Mouse (Mus musculus) forebrain, postnatal 0 days (tissue): ENCODE results near the gene Timm10. TPM values are rescaled to one million over a fixed set of nuclear protein-coding genes. Genes with fewer than 3 reads are reported as not detected.

Experiments used
- ATAC-seq: fragments of 200-750 bp; cut with Nextera tagmentation; 2 replicates; pipeline ENCODE4 v1.8.0; 2017; ENCODE audit warnings: mild to moderate bottlenecking, moderate library complexity
- DNase-seq: peaks from one replicate; pipeline ENCODE4 v3.0.0-alpha.2; 2015
- H3K27ac ChIP-seq: fragments of 300-500 bp; sonication (generic); 2 replicates; pipeline ENCODE4 v1.5.1; 2014; ENCODE audit warnings: low read depth, mild to moderate bottlenecking, antibody characterized with exemption, low read length, moderate library complexity, mixed read lengths
- H3K27me3 ChIP-seq: fragments of 300-500 bp; sonication (generic); 2 replicates; pipeline ENCODE4 v1.6.1; 2014; ENCODE audit warnings: mild to moderate bottlenecking, low read length, mixed read lengths; ENCODE audit not compliant: insufficient read depth
- H3K36me3 ChIP-seq: fragments of 300-500 bp; sonication (generic); 2 replicates; pipeline ENCODE4 v1.6.1; 2014; ENCODE audit warnings: mild to moderate bottlenecking, moderate library complexity; ENCODE audit not compliant: insufficient read depth
- H3K4me1 ChIP-seq: fragments of 300-500 bp; sonication (generic); 2 replicates; pipeline ENCODE4 v1.6.1; 2014; ENCODE audit warnings: antibody characterized with exemption; ENCODE audit not compliant: insufficient read depth
- H3K4me2 ChIP-seq: fragments of 300-500 bp; sonication (generic); 2 replicates; pipeline ENCODE4 v1.6.1; 2014; ENCODE audit warnings: low read depth, mild to moderate bottlenecking, moderate library complexity
- H3K4me3 ChIP-seq: fragments of 300-500 bp; sonication (generic); 2 replicates; pipeline ENCODE4 v1.5.1; 2014; ENCODE audit warnings: low read depth, low read length, mixed read lengths
- H3K9ac ChIP-seq: fragments of 300-500 bp; sonication (generic); 2 replicates; pipeline ENCODE4 v1.6.1; 2014; ENCODE audit warnings: mild to moderate bottlenecking
- H3K9me3 ChIP-seq: fragments of 300-500 bp; sonication (generic); 2 replicates; pipeline ENCODE4 v1.6.1; 2016; ENCODE audit warnings: low read length
- CTCF ChIP-seq: sonication (generic); IDR thresholded peaks from 2 replicates; pipeline ENCODE4 v1.5.1; 2016; ENCODE audit warnings: antibody characterized with exemption, control low read depth, low read depth
- WGBS: fragments of 180-500 bp; shearing (Covaris S2); extraction: QIAGEN DNeasy Blood & Tissue Kit; methylation state at CpG from one replicate; pipeline ENCODE4 v1.1.7; 2014; 5-methylcytosine and 5-hydroxymethylcytosine counted together
- polyA plus RNA-seq: library from polyadenylated mRNA; unstranded; fragments of >200 nt; fragmentation: Nextera tagmentation; extraction: Ambion mirVana; gene quantifications from 2 replicates; pipeline ENCODE4 v1.2.1, GENCODE M21; 2015
- total RNA-seq: library from RNA; depleted of rRNA; stranded (reverse); fragments of >200 nt; gene quantifications from 2 replicates; pipeline ENCODE4 v1.2.3, GENCODE M21; 2014; rRNA removed

Timm10 gene
- total RNA-seq: 67.3 and 74.6 TPM in 2 replicates
- polyA plus RNA-seq: 97.7 and 116 TPM in 2 replicates

DNA sequence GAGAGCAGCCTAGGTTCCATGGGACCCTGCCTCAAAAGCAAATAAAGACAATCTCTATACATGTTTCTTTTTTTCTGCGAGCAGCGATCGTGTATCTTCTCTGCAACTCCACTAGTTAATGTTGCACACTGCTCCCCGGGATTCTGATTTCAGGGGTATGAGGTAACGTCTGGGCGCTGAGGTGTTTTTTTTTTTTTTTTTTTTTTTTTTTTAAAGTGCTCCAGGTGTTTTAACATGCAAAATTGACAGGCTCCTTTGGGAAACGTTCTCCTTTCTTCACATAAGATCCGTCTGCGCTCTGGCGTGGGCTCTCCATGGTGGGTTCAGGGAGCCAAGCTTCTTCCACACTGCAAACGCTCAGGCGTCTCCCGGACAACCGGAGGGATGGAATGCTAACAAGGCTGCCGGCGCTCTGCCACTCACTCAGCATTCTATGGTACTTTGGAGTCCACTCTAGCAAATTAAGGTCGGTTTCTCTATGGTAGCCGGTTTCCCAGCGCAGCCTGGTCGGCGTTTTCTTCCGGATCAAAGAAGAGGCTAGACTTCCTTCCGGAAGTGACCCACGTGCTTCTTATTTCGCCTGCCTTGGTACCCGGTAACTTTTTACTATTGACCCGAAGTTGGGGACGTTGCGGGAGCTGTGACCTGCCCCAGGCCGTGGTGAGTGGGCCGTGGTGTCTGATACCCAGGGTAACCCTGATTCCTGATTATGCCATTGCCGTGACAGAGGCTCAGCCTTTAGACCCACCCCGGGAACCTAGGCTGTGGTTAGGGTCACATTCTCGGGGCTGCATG, at the start of gene Timm10:
Timm10 (plus strand) TSS at position 510 of the 795 bp plus-strand sequence.
- H3K9ac ChIP-seq: peak within 1 kb of the TSS; percentile 75
- no peaks in the 10 kb centered on the region for H3K27me3 ChIP-seq
- WGBS: under 1% methylated on average over 34 of the region's 34 CpGs
- H3K36me3 ChIP-seq: peaks cover 12% of the 10 kb centered on the region; the same call in 1 of the 2 replicates
- peaks cover 11% of the 10 kb centered on the region; the same call in 1 of the 2 replicates for H3K4me1 ChIP-seq
- H3K9me3 ChIP-seq: no peaks in the 10 kb centered on the region
- DNase-seq (peak; percentile 97), ATAC-seq (peak; percentile 96)
- TF ChIP-seq CTCF: no peak
- peak within 1 kb of the TSS; percentile 89 for H3K4me3 ChIP-seq
- peak within 1 kb of the TSS; percentile 72 for H3K27ac ChIP-seq
- H3K4me2 ChIP-seq: peak within 1 kb of the TSS; percentile 99

DNA sequence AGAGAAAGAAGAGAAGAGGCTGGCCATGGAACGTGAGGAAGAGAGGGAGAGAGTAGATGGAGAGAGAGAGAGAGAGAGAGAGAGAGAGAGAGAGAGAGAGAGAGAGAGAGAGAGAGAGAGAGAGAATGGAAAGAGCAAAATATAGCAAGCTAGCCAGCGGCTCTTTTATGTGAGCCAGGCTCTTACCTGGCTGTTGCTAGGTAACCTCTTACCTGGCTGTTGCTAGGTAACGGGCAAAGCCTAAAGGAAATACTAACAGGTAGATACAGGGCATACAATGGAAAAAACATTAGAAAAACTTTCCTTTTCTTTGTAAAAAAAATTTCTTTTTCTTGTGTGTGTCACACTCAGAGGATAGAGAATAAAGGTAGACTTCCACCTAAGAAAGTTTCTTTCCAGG, 49.1 kb upstream of the Timm10 start:
- Histone ChIP-seq H3K36me3 (no peaks in the 10 kb centered on the region), H3K9me3 (no peaks in the 10 kb centered on the region), H3K4me2 (no peak overlapping the region), H3K9ac (no peak overlapping the region), H3K4me3 (no peak overlapping the region), H3K4me1 (peaks cover 5% of the 10 kb centered on the region; the same call in 1 of the 2 replicates), H3K27me3 (no peaks in the 10 kb centered on the region), H3K27ac (peak overlapping the region; percentile 62)
- TF ChIP-seq CTCF: no peak
- DNase-seq: peak; percentile 26
- ATAC-seq: peak; percentile 67; the same call in 1 of the 2 replicates
- 48% methylated on average over 3 of the region's 3 CpGs for WGBS

DNA sequence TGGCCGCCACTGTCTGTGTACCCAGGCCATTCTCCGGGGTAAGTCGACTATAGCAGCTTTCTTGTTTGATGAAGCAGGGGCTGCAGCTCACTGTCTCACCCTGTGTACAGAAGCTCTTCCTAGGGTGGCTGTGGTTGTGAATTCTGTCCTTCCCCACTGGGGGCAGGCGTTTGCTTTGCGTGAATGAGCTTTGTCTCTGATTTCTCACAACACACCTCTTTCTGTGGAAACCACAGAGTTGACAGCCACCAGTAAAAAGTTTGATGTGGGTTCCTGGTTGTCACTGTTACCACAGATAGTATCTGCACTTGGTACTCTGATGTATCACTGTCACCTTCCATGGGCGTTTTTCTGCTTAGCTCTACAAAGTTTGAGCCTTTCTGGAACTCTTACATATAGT, 47.6 kb upstream of the Timm10 start:
- no peak overlapping the region for H3K27ac ChIP-seq
- DNase-seq (no peak), ATAC-seq (no peak)
- peak; percentile 38 for TF ChIP-seq CTCF
- H3K9me3 ChIP-seq: no peaks in the 10 kb centered on the region
- no peak overlapping the region for H3K9ac ChIP-seq
- H3K36me3 ChIP-seq: no peaks in the 10 kb centered on the region
- no peak overlapping the region for H3K4me2 ChIP-seq
- H3K4me3 ChIP-seq: no peak overlapping the region
- WGBS: 69% methylated on average over 6 of the region's 6 CpGs
- no peaks in the 10 kb centered on the region for H3K27me3 ChIP-seq
- H3K4me1 ChIP-seq: peaks cover 5% of the 10 kb centered on the region; the same call in 1 of the 2 replicates

DNA sequence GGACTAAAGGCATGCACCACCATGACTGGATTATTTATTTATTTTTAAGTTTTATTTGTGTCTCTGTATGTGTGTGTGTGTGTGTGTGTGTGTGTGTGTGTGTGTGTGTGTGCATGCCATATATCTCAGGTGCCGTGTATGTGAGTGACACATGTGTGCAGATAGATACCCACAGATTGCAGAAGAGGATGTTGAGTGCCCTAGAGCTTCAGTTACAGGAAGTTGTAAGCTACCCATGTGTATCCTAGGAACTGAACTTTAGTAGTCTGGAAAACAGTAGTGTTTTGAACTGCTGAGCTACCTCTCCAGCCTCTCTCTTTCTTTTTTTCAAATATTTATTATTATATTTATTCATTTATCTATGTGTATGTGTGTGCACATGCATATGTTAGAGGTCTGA, 43.5 kb upstream of the Timm10 start:
- no peaks in the 10 kb centered on the region for H3K36me3 ChIP-seq
- no peaks in the 10 kb centered on the region for H3K9me3 ChIP-seq
- no peak overlapping the region for H3K4me3 ChIP-seq
- no peaks in the 10 kb centered on the region for H3K4me1 ChIP-seq
- DNase-seq (no peak), ATAC-seq (no peak)
- H3K9ac ChIP-seq: no peak overlapping the region
- 88% methylated on average over 1 of the region's 1 CpGs for WGBS
- no peak overlapping the region for H3K4me2 ChIP-seq
- H3K27me3 ChIP-seq: no peaks in the 10 kb centered on the region
- TF ChIP-seq CTCF: no peak
- no peak overlapping the region for H3K27ac ChIP-seq

DNA sequence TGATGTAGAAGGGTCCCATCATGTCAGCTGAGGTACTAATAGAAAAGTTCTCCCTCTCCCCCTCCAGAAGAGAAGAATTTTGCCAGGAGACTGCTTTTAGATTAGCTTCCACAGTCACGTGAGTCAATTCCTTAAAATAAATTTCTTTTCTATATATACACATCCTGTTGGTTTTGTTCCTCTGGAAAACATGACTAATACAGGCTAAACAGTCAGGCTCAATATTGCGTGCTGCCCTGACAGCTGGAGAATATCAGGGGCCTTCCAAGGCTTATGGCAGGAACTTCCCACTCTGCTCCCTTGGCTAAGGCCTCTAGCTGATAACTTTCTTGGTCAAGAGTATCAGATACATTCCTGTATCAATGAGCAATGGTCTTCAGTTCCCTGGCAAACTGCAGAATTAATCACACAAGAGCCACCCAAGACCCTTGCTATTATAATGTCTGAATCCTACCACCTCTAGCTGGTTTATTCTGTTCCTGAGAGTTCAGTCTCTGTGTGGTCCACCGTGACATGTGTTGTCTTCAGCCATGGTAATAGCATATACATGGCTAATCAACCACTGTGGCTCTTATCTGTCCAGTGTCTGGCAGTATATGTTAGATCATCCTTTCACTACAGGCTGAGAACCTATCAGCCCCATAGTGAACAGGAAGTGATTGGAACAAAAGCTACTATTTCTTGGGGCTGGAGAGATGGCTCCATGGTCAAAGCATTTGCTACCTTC, 42.8 kb upstream of the Timm10 start:
- H3K9ac ChIP-seq: no peak overlapping the region
- no peaks in the 10 kb centered on the region for H3K9me3 ChIP-seq
- H3K4me3 ChIP-seq: no peak overlapping the region
- no peaks in the 10 kb centered on the region for H3K36me3 ChIP-seq
- 85% methylated on average over 3 of the region's 3 CpGs for WGBS
- no peak for DNase-seq
- no peak for ATAC-seq
- no peaks in the 10 kb centered on the region for H3K27me3 ChIP-seq
- H3K27ac ChIP-seq: no peak overlapping the region
- H3K4me1 ChIP-seq: no peaks in the 10 kb centered on the region
- TF ChIP-seq CTCF: no peak
- H3K4me2 ChIP-seq: no peak overlapping the region

DNA sequence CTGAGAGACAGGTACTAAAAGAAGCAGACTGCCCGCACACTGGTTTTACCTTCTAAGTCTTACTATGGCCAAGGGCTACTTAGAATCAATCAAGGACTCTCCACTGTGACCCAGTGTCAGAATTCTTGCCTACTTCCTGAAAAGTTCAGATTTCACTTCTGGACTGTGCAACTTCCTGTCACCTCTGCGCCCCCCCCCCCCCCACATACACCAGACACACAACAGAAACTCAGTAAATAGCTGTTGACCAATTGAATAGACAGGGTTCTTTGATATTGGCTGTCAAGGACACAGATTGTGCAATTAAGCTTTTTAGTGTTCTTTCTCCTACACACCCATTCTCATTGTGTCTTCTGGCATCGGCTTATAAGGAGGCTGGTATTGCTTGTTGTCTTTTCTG, 38.5 kb upstream of the Timm10 start:
- Histone ChIP-seq H3K27ac (no peak overlapping the region), H3K27me3 (no peaks in the 10 kb centered on the region), H3K4me3 (no peak overlapping the region), H3K36me3 (no peaks in the 10 kb centered on the region), H3K9me3 (no peaks in the 10 kb centered on the region), H3K4me2 (no peak overlapping the region), H3K9ac (no peak overlapping the region), H3K4me1 (no peaks in the 10 kb centered on the region)
- 89% methylated on average over 3 of the region's 3 CpGs for WGBS
- ATAC-seq: no peak
- TF ChIP-seq CTCF: no peak
- no peak for DNase-seq

DNA sequence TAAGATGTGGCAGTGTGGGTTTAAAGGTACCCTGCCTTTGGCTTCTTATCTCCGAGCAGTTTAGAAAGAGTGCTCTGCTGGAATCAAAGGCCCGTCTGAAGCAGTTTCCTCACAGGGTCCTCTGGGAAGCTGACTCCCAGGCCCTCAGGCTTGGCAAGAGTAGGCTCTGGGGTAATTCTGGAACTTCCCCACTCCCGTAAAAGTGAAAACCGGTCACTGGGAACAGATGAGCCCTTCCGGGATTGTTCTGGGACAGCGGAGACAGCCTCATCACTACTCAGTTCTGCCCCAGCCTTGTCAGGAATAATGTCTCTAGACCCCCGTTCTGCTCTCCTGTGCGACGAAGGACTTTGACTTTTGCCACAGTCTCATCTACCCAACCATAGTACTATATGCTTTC, 36.4 kb upstream of the Timm10 start:
- no peak overlapping the region for H3K9ac ChIP-seq

More for the DNA sequence above, 36.4 kb upstream of the Timm10 start:
- WGBS: 58% methylated on average over 9 of the region's 9 CpGs
- DNase-seq (no peak), ATAC-seq (no peak)
- TF ChIP-seq CTCF: no peak
- Histone ChIP-seq H3K27ac (no peak overlapping the region), H3K4me3 (no peak overlapping the region), H3K27me3 (no peaks in the 10 kb centered on the region), H3K4me1 (no peaks in the 10 kb centered on the region), H3K9me3 (no peaks in the 10 kb centered on the region), H3K4me2 (no peak overlapping the region), H3K36me3 (no peaks in the 10 kb centered on the region)
